In the genomic region with DNA sequence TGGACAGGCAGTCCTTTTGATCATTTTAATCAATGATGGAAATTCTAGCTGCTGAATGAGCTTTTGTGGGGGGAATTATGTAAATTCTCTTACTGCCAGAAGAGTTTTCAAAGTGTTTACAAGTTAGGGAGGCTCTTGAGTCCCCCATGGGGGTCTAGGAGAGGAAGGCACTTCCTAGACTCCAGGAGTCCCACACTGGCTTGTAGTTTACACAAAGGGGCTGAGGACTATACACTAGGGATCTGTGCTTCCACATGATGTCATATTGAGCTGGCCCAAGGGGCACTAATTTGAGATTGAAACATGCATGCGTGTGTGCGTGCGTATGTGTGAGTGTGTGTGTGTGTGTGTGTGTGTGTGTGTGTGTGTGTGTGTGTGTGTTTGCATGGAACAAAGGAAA, we compare ENCODE assay signal across 8 mouse cellular contexts. TPM values are rescaled to one million over a fixed set of nuclear protein-coding genes. Genes with fewer than 3 reads are reported as not detected.
DNase-seq lines count a peak whose midpoint lies in the region; ATAC-seq and TF ChIP-seq lines count a peak whose summit lies in the region.

No protein-coding gene starts in this region.

- no peaks in the 10 kb centered on the region for H3K79me2 ChIP-seq in macrophage (ENCODE audit: inconsistent target)

- H3K4me3 ChIP-seq in heart, postnatal 0 days (ENCODE audit: low read depth, low read length) = peak overlapping the region; percentile 61
- peak overlapping the region; percentile 49; the same call in 1 of the 2 replicates for H3K4me3 ChIP-seq in macrophage (ENCODE audit: inconsistent target)

- H3K4me1 ChIP-seq in heart, postnatal 0 days (ENCODE audit: control insufficient read depth, insufficient read depth) = peaks cover 9% of the 10 kb centered on the region; the same call in 1 of the 2 replicates

- TF ChIP-seq CTCF in heart, postnatal 0 days (IDR thresholded peaks at IDR 0.05; ENCODE audit: low read depth) = no peak

- WGBS in heart, postnatal 0 days = 71% methylated on average over 3 of the region's 3 CpGs
- 100% methylated on average over 3 of the region's 3 CpGs for WGBS in macrophage (ENCODE audit: missing documents)

- peak overlapping the region; percentile 76 for H3K27ac ChIP-seq in heart, postnatal 0 days (ENCODE audit: low read depth)
- no peak overlapping the region for H3K27ac ChIP-seq in macrophage

- H3K27me3 ChIP-seq in heart, postnatal 0 days (ENCODE audit: control insufficient read depth, insufficient read depth, low read length) = no peaks in the 10 kb centered on the region

- intact Hi-C loops in heart, postnatal 36 days (cut with DNase I) = no loop called here
- intact Hi-C loops in left cerebral cortex, postnatal 36 days (cut with DNase I) = no loop called here

- H3K9me3 ChIP-seq in heart, postnatal 0 days (replicated peaks; ENCODE audit: control insufficient read depth, low read length) = no peaks in the 10 kb centered on the region

- peak; percentile 22 to 61 for DNase-seq in heart, adult 18-20 months
- DNase-seq in heart, postnatal 36 days = no peak
- peak; percentile 7 for DNase-seq in MN1 (ENCODE audit: low spot score)
- DNase-seq in heart, postnatal 0 days (ENCODE audit: low spot score) = no peak
- no peak for DNase-seq in ovary, adult 18-20 months (ENCODE audit: low spot score)
- no peak for DNase-seq in spleen, postnatal 36 days (ENCODE audit: low spot score in 2 of 2)
- DNase-seq in left cerebral cortex, postnatal 36 days (ENCODE audit: low spot score in 2 of 2) = no peak

- H3K9ac ChIP-seq in heart, postnatal 0 days (replicated peaks; ENCODE audit: low read depth, low read length) = peak overlapping the region; percentile 14; the same call in 1 of the 2 replicates

- no peaks in the 10 kb centered on the region for H3K36me3 ChIP-seq in heart, postnatal 0 days (replicated peaks; ENCODE audit: control insufficient read depth, insufficient read depth, low read length)
- no peaks in the 10 kb centered on the region for H3K36me3 ChIP-seq in macrophage (ENCODE audit: inconsistent target)

- TF ChIP-seq EP300 in heart, postnatal 0 days (IDR thresholded peaks at IDR 0.05; ENCODE audit: low read depth) = no peak

- ATAC-seq in heart, postnatal 0 days (ENCODE audit: insufficient read depth, low read depth) = no peak

- peak overlapping the region; percentile 72 for H3K4me2 ChIP-seq in heart, postnatal 0 days (ENCODE audit: low read depth, low read length)

RNA-seq across cellular contexts. Expression of gene Mindy4, which starts 0.7 kb away (rescaled TPM):
- total RNA-seq in heart, adult 18-20 months (2021) = 1 to 10 TPM; 3.7 to 6.7 TPM
- 1 to 10 TPM; 5.5 to 5.9 TPM for total RNA-seq in heart, postnatal 36 days (2021)
- total RNA-seq in heart, postnatal 0 days (2014; rRNA removed; ENCODE audit: low replicate concordance) = 12.0 and 31.2 TPM in 2 replicates
- polyA plus RNA-seq in heart, postnatal 0 days (2015; fragmentation: Nextera tagmentation; extraction: Ambion mirVana) = 3.3 and 3.9 TPM in 2 replicates
- 10 to 100 TPM in 3 of 26 experiments, 1 to 10 TPM in 20, under 1 TPM in 3; 0.40 to 11.4 (median 7.3) TPM for total RNA-seq in macrophage (2018; cell fraction: chromatin; rRNA removed)
- total RNA-seq in macrophage (2018; cell fraction: cytosol; rRNA removed) = 1 to 10 TPM in 21 of 26 experiments, under 1 TPM in 5; 0.53 to 1.6 (median 1.3) TPM
- 1 to 10 TPM in 23 of 26 experiments, under 1 TPM in 3; 0.63 to 6.5 (median 3.0) TPM for total RNA-seq in macrophage (2018; cell fraction: nucleus; rRNA removed)
- 0.34 to 1.3 TPM (median 0.68 TPM) in 3 replicates for polyA plus RNA-seq in macrophage (2018)
- total RNA-seq in left cerebral cortex, postnatal 36 days (2021) = 10 to 100 TPM; 10.4 to 10.5 TPM

RNA-seq across cellular contexts. Expression of gene Inmt, which starts 29.1 kb away (rescaled TPM):
- total RNA-seq in heart, adult 18-20 months (2021) = 10 to 100 TPM; 31.1 to 33.0 TPM
- total RNA-seq in heart, postnatal 36 days (2021) = 10 to 100 TPM; 23.4 to 29.7 TPM
- 1.2 TPM in 1 of 2 replicates, not detected in the other for total RNA-seq in heart, postnatal 0 days (2014; rRNA removed; ENCODE audit: low replicate concordance)
- not detected in 2 replicates for polyA plus RNA-seq in heart, postnatal 0 days (2015; fragmentation: Nextera tagmentation; extraction: Ambion mirVana)
- total RNA-seq in macrophage (2018; cell fraction: chromatin; rRNA removed) = not detected
- not detected for total RNA-seq in macrophage (2018; cell fraction: cytosol; rRNA removed)
- not detected for total RNA-seq in macrophage (2018; cell fraction: nucleus; rRNA removed)
- not detected in 3 replicates for polyA plus RNA-seq in macrophage (2018)
- total RNA-seq in left cerebral cortex, postnatal 36 days (2021) = 1 to 10 TPM; 1.1 to 2.4 TPM

Comparison
In these comparisons a context has a peak if more than half of its experiments do, and no peak if none do; other contexts are left out.
1. DNase-seq: peak in heart, adult 18-20 months (2 of 2) and MN1 (single experiment); none in heart, postnatal 36 days (0 of 2), heart, postnatal 0 days (single experiment), ovary, adult 18-20 months (single experiment), spleen, postnatal 36 days (0 of 2) and left cerebral cortex, postnatal 36 days (0 of 2).
2. RNA of gene Inmt, which starts 29.1 kb away (total RNA-seq): 31.1 to 33.0 TPM in heart, adult 18-20 months and 23.4 to 29.7 TPM in heart, postnatal 36 days; 1.1 to 2.4 TPM in left cerebral cortex, postnatal 36 days and 1.2 TPM in heart, postnatal 0 days; every median in the first group is over 4 times any median in the second.